Mouse (Mus musculus): Measurements from ENCODE around the gene Lsm14b. TPM values are rescaled to one million over a fixed set of nuclear protein-coding genes. Genes with fewer than 3 reads are reported as not detected.

The Lsm14b gene
- polyA plus RNA-seq, 1 experiment from 2014 or later = 9.5 TPM

DNA sequence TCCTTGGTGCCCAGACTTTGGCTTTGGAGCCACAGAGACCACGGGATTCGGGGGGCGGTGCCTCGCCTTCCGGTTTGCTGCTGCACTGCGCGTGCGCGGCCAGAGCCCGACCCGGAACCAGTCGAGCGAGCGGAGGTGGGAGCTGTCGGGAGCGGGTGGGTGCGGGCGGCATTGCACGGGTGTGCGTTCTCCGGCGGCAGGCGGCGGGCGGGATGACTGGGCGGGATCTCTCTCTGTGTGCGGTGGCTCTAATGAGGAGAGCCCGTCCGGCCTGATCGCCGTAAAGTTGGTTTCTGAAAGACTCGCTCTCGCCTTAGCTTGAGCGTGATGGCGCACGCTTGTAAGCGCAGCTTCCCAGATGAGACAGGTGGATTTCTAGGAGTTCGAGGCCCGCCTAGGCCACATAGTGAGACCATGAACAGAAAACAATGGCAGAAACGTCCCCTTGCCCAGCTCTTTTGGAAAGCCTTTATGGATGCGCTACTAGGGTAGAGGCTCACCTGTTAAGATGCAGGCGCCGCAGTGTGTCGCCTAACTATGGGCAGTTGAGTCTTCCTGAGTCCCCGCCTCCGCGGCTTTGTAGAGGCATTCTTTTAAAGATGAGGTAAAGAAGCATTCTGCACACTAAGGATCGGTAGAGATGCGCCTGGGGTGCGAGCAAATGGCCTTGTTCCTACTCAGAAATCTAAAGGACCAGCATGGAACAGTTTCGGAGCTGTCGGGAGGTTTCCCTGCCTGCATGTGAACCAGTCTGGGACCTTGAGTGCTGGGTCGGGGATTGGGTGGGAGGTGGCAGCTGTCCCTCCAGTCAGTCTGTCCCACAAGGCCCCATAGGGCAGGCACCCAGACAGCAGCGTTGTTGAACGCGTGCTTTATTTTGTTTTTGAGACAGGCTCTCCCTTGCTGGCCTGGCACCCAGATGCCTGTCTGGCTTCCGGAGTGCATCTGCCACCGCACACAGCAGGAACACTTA lies 46.0 kb downstream of the Lsm14b start, which contains the start of gene Mtg2:
TSS of gene Mtg2 (plus strand) at position 108 of the 973 bp plus-strand sequence.
- peak within 1 kb of the TSS; percentile 74 for H3K27ac ChIP-seq
- no peaks in the 10 kb centered on the region for H3K9me3 ChIP-seq
- 5% methylated on average over 58 of the region's 58 CpGs for WGBS
- peak; percentile 96 for ATAC-seq (ENCODE audit: borderline replicate concordance, extremely low read depth, low FRiP score, low TSS enrichment)
- H3K27me3 ChIP-seq = no peaks in the 10 kb centered on the region
- peak within 1 kb of the TSS; percentile 91 for H3K4me2 ChIP-seq
- peaks cover 12% of the 10 kb centered on the region for H3K4me1 ChIP-seq
- H3K9ac ChIP-seq = peak within 1 kb of the TSS; percentile 79
- H3K4me3 ChIP-seq = peak within 1 kb of the TSS; percentile 84
- peaks cover 11% of the 10 kb centered on the region; the same call in 1 of the 2 replicates for H3K36me3 ChIP-seq

DNA sequence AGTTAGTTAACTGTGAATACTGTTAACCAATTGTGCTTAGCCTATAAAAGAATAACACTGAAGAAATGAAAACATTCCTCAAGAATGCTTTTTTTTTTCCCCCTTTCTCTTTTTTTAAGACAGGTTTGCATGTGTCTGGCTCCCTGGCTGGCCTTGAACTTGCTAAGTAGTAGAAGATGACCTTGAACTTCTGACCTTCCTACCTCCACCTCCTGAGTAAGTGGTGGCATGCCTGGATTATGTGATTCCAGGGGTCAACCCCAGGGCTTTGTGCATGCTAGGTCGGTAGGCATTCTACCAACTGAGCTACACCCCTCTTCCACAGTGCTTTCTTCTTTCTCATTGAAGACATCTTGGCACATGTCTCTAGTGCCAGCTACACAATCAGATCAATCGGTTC lies 46.9 kb downstream of the Lsm14b start:
- Histone ChIP-seq H3K4me1 (peaks cover 12% of the 10 kb centered on the region), H3K9me3 (no peaks in the 10 kb centered on the region), H3K4me2 (peak overlapping the region; percentile 91; the same call in 1 of the 2 replicates), H3K9ac (no peak overlapping the region), H3K4me3 (no peak overlapping the region; the same call in 1 of the 2 replicates), H3K27ac (no peak overlapping the region), H3K36me3 (peaks cover 11% of the 10 kb centered on the region; the same call in 1 of the 2 replicates), H3K27me3 (no peaks in the 10 kb centered on the region)
- no peak for ATAC-seq (ENCODE audit: borderline replicate concordance, extremely low read depth, low FRiP score, low TSS enrichment)
- WGBS = 69% methylated on average over 2 of the region's 2 CpGs

DNA sequence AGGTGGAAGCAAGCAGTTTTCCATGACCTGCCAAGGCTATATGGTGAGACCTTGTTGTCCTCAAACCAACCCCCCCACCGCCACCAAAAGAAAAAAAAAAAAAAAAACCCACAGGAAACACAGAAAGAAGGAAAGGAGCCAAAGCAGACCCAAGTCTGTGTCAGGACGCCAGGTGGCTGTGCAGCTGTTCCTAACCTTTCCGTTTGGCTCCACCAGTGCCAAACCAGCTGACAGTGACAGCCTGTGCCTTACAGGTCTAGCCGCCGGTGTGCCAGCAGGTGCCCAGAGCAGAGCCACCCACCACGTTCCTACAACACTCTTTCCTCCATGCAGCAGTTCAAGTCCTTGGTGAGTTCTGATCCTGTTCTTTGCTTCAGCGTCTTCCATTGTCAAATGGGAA lies 48.1 kb downstream of the Lsm14b start:
- 92% methylated on average over 7 of the region's 7 CpGs for WGBS
- Histone ChIP-seq H3K27ac (no peak overlapping the region), H3K27me3 (no peaks in the 10 kb centered on the region), H3K4me2 (no peak overlapping the region), H3K9me3 (no peaks in the 10 kb centered on the region), H3K9ac (no peak overlapping the region), H3K4me1 (peaks cover 12% of the 10 kb centered on the region), H3K36me3 (peaks cover 12% of the 10 kb centered on the region; the same call in 1 of the 2 replicates), H3K4me3 (no peak overlapping the region)
- ATAC-seq (ENCODE audit: borderline replicate concordance, extremely low read depth, low FRiP score, low TSS enrichment) = no peak

DNA sequence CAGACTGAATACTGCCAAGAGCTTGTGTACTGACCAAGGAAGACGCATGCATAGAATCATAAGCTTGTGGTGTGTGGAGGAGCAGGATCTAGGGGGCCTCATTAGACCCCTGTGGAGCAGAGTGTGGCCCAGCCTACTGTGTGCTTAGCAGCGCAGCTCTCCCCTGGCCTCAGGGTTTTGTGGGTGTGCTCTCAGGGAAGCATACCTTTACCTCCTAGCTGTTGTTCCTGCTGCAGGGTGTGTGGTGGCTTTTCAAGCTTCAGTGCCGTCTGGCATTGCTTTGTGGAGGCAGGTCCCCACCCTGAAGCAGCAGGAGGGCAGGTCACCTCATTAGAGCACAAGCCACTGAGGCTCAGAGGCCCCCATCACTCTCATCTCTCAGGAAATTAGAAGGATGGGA lies 52.8 kb downstream of the Lsm14b start:
- 73% methylated on average over 3 of the region's 3 CpGs for WGBS
- H3K4me2 ChIP-seq = no peak overlapping the region
- no peaks in the 10 kb centered on the region for H3K27me3 ChIP-seq
- ATAC-seq (ENCODE audit: borderline replicate concordance, extremely low read depth, low FRiP score, low TSS enrichment) = no peak
- no peak overlapping the region for H3K27ac ChIP-seq
- peaks cover 12% of the 10 kb centered on the region; the same call in 1 of the 2 replicates for H3K36me3 ChIP-seq
- H3K9me3 ChIP-seq = no peaks in the 10 kb centered on the region
- no peaks in the 10 kb centered on the region for H3K4me1 ChIP-seq
- no peak overlapping the region for H3K9ac ChIP-seq
- H3K4me3 ChIP-seq = no peak overlapping the region

DNA sequence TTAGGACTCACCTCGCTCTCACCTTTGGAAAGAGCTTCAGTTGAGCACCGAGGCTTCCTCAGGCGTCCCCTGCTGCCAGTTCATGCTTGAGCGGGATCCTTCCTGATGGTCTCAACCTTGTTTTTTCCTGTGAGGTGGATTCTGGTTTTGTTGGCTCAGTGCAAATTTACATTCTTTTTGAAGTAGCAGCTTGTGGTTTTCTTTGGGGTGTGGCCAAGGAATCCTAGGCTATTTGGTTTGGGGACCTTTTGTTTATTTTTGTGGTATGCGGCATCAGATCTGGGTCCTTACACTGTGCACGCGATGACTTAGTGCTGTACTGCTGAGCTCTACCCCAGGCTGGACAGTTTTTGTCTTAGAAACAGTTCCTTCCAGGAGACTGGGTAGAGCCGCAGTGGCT lies 55.9 kb downstream of the Lsm14b start:
- WGBS = 62% methylated on average over 8 of the region's 8 CpGs
- Histone ChIP-seq H3K4me1 (no peaks in the 10 kb centered on the region), H3K4me3 (no peak overlapping the region), H3K27ac (no peak overlapping the region), H3K27me3 (no peaks in the 10 kb centered on the region), H3K4me2 (no peak overlapping the region), H3K9me3 (no peaks in the 10 kb centered on the region), H3K36me3 (peaks cover 4% of the 10 kb centered on the region; the same call in 1 of the 2 replicates), H3K9ac (no peak overlapping the region)
- no peak for ATAC-seq (ENCODE audit: borderline replicate concordance, extremely low read depth, low FRiP score, low TSS enrichment)

DNA sequence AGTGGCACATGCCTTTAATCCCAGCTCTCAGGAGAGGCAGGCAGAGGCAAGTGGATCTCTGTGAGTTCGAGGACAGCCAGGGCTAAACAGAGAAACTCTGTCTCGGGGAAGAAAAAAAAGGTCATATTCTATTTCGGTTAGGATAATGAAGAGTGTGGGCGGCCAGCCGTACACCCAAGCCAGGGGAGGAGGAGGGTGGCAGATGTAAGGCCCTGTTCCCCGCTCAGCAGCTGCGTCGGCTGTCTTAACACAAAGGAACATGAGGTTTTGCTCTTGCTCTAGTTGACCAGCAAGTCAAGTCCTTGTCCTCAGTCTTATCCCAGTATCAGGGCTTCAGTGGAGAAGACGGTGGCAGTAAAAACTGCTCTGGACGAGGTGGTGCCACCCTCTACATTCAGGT lies 58.3 kb downstream of the Lsm14b start:
- ATAC-seq (ENCODE audit: borderline replicate concordance, extremely low read depth, low FRiP score, low TSS enrichment) = no peak
- Histone ChIP-seq H3K4me2 (no peak overlapping the region), H3K27me3 (no peaks in the 10 kb centered on the region), H3K4me3 (no peak overlapping the region), H3K9ac (no peak overlapping the region), H3K27ac (no peak overlapping the region), H3K4me1 (no peaks in the 10 kb centered on the region), H3K36me3 (no peaks in the 10 kb centered on the region; the same call in 1 of the 2 replicates), H3K9me3 (no peaks in the 10 kb centered on the region)
- 87% methylated on average over 10 of the region's 10 CpGs for WGBS

DNA sequence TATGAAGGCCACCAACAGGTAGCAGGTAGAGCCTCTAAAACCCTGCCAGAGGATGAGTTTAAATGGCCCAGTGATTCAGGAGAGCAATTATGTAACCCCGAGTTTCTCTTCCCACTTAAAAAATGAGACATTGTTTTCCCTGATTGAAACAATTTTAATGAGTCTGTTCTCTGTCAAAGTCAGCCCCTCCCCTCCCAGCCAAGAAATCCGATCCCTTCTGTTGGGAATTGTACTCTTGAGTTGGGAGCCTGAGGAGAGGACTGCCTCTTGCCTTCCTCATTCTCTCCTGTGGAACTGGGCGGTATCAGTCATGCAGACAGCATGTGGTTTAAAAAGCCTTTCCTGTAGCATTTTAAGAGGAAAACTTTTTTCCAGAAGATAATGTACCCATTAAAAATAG lies 59.8 kb downstream of the Lsm14b start:
- Histone ChIP-seq H3K27me3 (no peaks in the 10 kb centered on the region), H3K9ac (no peak overlapping the region), H3K4me2 (no peak overlapping the region), H3K4me3 (no peak overlapping the region), H3K4me1 (no peaks in the 10 kb centered on the region), H3K9me3 (no peaks in the 10 kb centered on the region), H3K27ac (no peak overlapping the region), H3K36me3 (no peaks in the 10 kb centered on the region; the same call in 1 of the 2 replicates)
- WGBS = 36% methylated on average over 3 of the region's 3 CpGs
- ATAC-seq (ENCODE audit: borderline replicate concordance, extremely low read depth, low FRiP score, low TSS enrichment) = no peak

Other genes starting within 250 kb of the Lsm14b start
- gene Taf4, start 48.3 kb upstream of the Lsm14b start, polyA plus RNA-seq (2015; fragmentation: Nextera tagmentation; extraction: Ambion mirVana) = 3.4 and 3.7 TPM in 2 replicates
- 513 and 529 TPM in 2 replicates for gene Psma7, start 17.4 kb downstream of the Lsm14b start, polyA plus RNA-seq (2015; fragmentation: Nextera tagmentation; extraction: Ambion mirVana)
- 4.0 and 4.5 TPM in 2 replicates for gene Ss18l1, start 17.5 kb downstream of the Lsm14b start, polyA plus RNA-seq (2015; fragmentation: Nextera tagmentation; extraction: Ambion mirVana)
- 26.4 and 26.6 TPM in 2 replicates for gene Mtg2, start 45.6 kb downstream of the Lsm14b start, polyA plus RNA-seq (2015; fragmentation: Nextera tagmentation; extraction: Ambion mirVana)
- gene Hrh3, start 79.5 kb downstream of the Lsm14b start, polyA plus RNA-seq (2015; fragmentation: Nextera tagmentation; extraction: Ambion mirVana) = not detected in 2 replicates
- gene Osbpl2, start 94.3 kb downstream of the Lsm14b start, polyA plus RNA-seq (2015; fragmentation: Nextera tagmentation; extraction: Ambion mirVana) = 30.9 and 32.5 TPM in 2 replicates
- 184 and 191 TPM in 2 replicates for gene Adrm1, start 146.5 kb downstream of the Lsm14b start, polyA plus RNA-seq (2015; fragmentation: Nextera tagmentation; extraction: Ambion mirVana)
- 79.0 and 83.2 TPM in 2 replicates for gene Lama5, start 200.9 kb downstream of the Lsm14b start, polyA plus RNA-seq (2015; fragmentation: Nextera tagmentation; extraction: Ambion mirVana)
- 477 and 524 TPM in 2 replicates for gene Rps21, start 232.4 kb downstream of the Lsm14b start, polyA plus RNA-seq (2015; fragmentation: Nextera tagmentation; extraction: Ambion mirVana)
- gene Cables2, start 248.5 kb downstream of the Lsm14b start, polyA plus RNA-seq (2015; fragmentation: Nextera tagmentation; extraction: Ambion mirVana) = 14.1 and 16.5 TPM in 2 replicates